Mouse (Mus musculus) cerebellum, postnatal 10 days (tissue): Measurements from ENCODE around the gene Mical2.

Source experiments
- DNase-seq, 2 experiments: peaks; one replicate each; pipeline ENCODE4 v3.0.0; 2021; ENCODE audit warnings: mixed read lengths in 2 of 2

Mical2 gene

DNA sequence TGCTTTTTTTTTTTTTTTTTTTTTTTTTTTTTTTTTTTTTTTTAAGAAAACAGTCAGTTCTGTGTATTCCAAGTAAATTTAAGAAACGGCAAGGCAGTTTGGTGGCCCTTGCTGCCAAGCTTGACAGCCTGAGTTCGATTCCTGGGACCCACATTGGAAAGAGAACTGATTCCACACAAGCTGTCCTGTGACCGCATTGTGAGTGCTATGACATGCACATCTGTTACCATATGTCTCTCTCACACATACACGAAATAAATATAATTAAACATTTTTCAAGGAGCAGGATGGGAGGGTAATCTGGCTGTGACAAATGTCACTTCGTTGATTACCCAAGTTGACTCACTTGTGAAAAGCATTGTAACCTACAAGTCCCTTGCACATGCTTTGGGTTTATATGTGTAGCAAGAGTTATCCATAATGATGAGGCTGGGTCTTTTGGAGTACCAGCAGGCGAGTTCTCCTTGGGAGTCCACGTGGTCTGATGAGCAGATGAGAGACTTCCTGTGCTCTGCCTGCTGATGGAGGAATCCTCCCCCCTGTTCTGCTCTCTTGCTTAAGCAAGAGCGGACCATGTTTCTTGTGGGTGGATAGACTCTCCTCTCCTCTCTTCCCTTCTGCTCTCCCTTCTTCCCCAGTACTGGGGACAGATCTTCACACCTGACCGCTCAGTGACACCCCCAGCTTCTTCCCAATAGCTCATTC, 58.1 kb downstream of the Mical2 start:
- no peak for DNase-seq

GRCm38 (mm10) chr7:112285573-112285972, 59.9 kb downstream of the Mical2 start:
- no peak for DNase-seq

GRCm38 (mm10) chr7:112288352-112289107, 62.9 kb downstream of the Mical2 start:
- no peak for DNase-seq

DNA sequence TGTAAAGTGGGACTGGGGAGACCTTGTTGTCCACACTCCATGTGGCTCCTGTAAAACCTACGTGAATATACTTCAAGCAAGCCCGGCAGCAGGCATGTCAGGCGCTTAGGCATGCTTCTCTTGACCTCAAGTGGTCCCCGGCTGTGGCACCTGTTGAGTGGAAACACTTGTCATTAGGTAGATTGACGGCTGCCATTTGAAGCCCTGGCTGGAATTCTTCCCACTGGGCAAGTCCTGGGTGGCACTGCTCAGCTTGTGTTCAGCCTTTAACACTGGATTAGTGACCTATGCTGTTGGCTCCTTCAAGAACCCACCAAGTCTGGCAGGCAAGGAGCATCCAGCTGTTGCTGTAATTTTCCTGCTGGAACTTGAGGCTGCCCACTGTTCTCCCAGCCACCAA, 63.9 kb downstream of the Mical2 start:
- no peak for DNase-seq

GRCm38 (mm10) chr7:112289990-112290389, 64.3 kb downstream of the Mical2 start:
- DNase-seq, result no peak

- DNase-seq, result no peak
Measured at GRCm38 (mm10) chr7:112293456-112294104, 67.9 kb downstream of the Mical2 start.

GRCm38 (mm10) chr7:112295426-112296221, 70.0 kb downstream of the Mical2 start:
- DNase-seq, result no peak

- peak; percentile 90 to 95 for DNase-seq
Measured at GRCm38 (mm10) chr7:112298032-112298431, 72.4 kb downstream of the Mical2 start.

- peak; percentile 45 to 48 for DNase-seq
Measured at GRCm38 (mm10) chr7:112298871-112299422, 73.3 kb downstream of the Mical2 start.

DNA sequence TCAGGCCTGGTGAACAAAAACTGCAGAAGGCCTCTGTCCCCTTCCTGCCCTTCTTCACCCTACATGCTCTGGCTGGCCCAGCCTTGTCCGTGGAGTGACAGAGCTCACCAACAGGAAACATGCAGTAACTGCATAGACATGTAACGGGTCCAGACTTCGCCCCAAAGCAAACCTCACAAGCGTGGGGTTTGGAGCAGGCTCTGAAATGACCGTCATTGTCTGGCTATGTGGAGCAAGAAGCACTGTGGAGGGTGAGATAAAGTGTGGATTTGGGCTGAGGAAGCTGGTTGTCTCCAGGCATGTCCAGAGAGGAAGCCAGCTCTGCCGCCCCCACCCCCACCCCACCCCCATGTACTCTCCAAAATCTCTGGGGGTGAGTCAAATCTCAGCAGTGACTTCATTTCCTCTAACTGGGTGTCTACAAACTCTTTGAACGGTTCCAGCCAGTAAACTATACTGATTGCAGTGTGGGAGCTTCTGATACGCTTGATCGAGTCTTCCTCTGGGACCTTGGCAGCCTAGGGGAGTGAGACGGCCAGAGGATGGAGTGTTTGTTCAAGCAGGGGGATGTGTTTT, 74.0 kb downstream of the Mical2 start:
- DNase-seq, result no peak

DNA sequence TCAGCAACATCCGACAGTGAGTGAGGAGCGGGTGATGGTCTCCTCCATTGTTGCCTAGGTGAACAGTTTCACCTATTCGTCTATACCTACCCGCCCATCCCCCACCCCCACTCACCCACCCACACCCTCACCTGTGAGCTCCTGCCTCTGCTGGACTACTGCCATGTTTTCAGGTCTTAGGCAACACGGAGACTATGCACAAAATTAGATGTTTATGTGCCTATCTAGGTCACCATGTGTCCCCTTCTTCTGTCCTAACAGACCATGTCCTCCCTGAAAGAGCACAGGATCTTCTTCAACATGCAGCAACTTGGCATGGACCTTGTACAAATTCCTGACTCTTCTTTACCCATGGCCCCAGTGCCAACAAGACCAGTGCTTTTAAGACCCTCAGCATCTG, 74.5 kb downstream of the Mical2 start:
- peak in 1 of 2 experiments; percentile 54 for DNase-seq

GRCm38 (mm10) chr7:112301052-112301451, 75.4 kb downstream of the Mical2 start:
- DNase-seq, result no peak

DNA sequence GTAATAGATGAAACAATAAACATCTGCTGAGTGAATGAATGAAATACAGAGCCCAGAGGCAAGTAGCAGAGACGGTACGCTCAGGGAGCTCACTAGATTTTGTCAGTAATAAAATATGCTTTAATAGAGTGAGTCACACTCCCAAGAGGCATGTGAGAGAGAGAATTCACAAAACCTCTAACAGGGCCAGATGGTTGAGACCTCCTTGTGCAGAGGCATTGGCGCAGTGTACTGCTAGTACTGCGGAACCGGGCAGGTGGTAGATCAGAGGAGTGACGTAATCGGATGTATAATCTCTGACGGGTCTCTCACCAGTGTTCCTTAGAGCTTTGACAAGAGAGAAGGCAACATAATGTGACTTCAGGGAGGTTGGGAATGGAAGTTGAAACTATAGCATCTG, 78.7 kb downstream of the Mical2 start:
- peak in 1 of 2 experiments; percentile 42 for DNase-seq

DNA sequence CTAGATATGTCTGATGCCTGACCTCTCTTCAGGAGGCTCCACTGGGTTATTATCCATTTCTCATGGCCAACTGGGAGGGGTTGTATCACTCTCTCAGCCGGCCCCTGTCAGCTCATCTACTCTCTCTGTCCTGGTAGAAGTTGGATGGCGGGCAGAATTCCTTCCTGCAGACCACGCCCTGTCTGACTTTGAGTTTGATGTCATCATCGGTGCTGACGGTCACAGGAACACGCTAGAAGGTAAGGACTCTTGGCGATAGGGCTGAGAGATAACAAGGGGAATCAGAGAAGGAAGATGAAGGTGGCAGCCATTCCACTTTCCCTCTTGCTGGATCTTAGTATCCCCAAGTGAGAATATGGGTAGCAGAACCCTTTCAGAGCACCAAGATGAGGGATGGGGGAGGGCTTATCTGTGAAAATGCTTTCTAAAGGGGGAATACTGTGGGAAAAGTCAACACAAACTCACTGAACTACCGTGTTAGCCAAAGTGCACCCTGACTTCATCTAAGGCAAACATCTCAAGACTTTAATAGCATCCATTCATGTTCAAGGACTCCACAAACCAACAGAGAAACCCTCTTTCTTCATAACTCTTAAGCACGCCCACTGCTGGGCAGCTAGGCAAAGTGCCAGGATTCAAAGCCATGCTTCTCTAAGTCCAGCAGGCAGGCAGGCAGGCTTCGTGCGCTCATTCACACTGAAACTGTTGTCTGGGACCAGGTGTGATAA, 83.8 kb downstream of the Mical2 start:
- DNase-seq, result peak; percentile 61 to 64

GRCm38 (mm10) chr7:112310017-112310360, 84.3 kb downstream of the Mical2 start:
- no peak for DNase-seq

GRCm38 (mm10) chr7:112313211-112313610, 87.6 kb downstream of the Mical2 start:
- DNase-seq, result no peak

- DNase-seq, result no peak
Measured at GRCm38 (mm10) chr7:112313670-112314069, 88.0 kb downstream of the Mical2 start.

DNA sequence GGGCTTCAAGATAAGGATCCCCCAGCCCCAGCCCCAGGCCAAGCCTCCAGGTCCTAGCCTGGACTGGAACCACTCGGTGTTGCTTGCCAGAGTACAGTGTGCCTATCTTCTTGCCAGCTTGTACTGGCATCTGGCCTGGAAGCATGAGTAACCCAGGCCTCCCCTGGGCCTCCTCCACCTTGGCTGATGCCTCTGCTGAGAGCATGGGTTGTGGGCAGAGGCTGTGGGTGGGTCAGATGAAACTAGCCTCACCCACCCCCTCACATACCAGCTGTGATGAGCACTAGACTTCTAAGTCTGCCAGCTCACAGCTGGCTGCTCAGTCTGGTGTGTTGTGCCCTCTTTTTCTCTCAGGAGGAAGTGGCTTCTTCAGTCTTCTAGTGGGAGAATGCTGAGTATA, 90.6 kb downstream of the Mical2 start:
- DNase-seq, result peak; percentile 62 to 74

GRCm38 (mm10) chr7:112317491-112317890, 91.8 kb downstream of the Mical2 start:
- DNase-seq, result no peak

- peak; percentile 55 to 62 for DNase-seq
Measured at GRCm38 (mm10) chr7:112318306-112318705, 92.7 kb downstream of the Mical2 start.

- DNase-seq, result peak; percentile 75 to 76
Measured at GRCm38 (mm10) chr7:112319419-112319818, 93.8 kb downstream of the Mical2 start.
